Mouse (Mus musculus): ENCODE data around the gene Rerg.

GRCm38 (mm10) chr6:137088469-137088868 lies 81.8 kb downstream of the Rerg start:
- TF ChIP-seq MAFK (IDR thresholded peaks at IDR 0.05; ENCODE audit: insufficient read depth, low read depth, low read length) (no peak), ZC3H11A (IDR thresholded peaks at IDR 0.05; ENCODE audit: borderline replicate concordance, low read depth, low read length) (no peak), CHD2 (IDR thresholded peaks at IDR 0.05; ENCODE audit: low read depth, low read length) (no peak), ZNF384 (IDR thresholded peaks at IDR 0.05; ENCODE audit: low read depth, low read length) (no peak), HCFC1 (IDR thresholded peaks at IDR 0.05; ENCODE audit: borderline replicate concordance, insufficient read depth, low read length) (no peak)
